Mouse (Mus musculus) lung, postnatal 0 days (tissue): ENCODE data around the gene Slamf7. TPM values are rescaled to one million over a fixed set of nuclear protein-coding genes. Genes with fewer than 3 reads are reported as not detected.
A peak's percentile ranks its signal among the peaks of the same experiment; 100 is the strongest.

Experiments used
- ATAC-seq: fragments of 200-750 bp; cut with Nextera tagmentation; 2 replicates; pipeline ENCODE4 v1.8.0; 2017; ENCODE audit warnings: moderate library complexity
- DNase-seq: peaks from one replicate; pipeline ENCODE4 v3.0.0-alpha.2; 2016; ENCODE audit warnings: low spot score
- H3K27ac ChIP-seq: fragments of 300-500 bp; sonication (generic); 2 replicates; pipeline ENCODE4 v1.5.1; 2014; ENCODE audit warnings: antibody characterized with exemption, mild to moderate bottlenecking, low read length, mixed read lengths
- H3K27me3 ChIP-seq: fragments of 300-500 bp; sonication (generic); replicated peaks from 2 replicates; pipeline ENCODE4 v1.6.1; 2014; ENCODE audit warnings: low read length, mixed read lengths; ENCODE audit not compliant: insufficient read depth
- H3K36me3 ChIP-seq: fragments of 300-500 bp; sonication (generic); 2 replicates; pipeline ENCODE4 v1.6.1; 2014; ENCODE audit warnings: low read length, mixed read lengths; ENCODE audit not compliant: insufficient read depth
- H3K4me1 ChIP-seq: fragments of 300-500 bp; sonication (generic); 2 replicates; pipeline ENCODE4 v1.6.1; 2014; ENCODE audit warnings: antibody characterized with exemption, low read depth, low read length, mixed read lengths; ENCODE audit not compliant: insufficient read depth
- H3K4me2 ChIP-seq: fragments of 300-500 bp; sonication (generic); replicated peaks from 2 replicates; pipeline ENCODE4 v1.6.1; 2014; ENCODE audit warnings: low read depth, mild to moderate bottlenecking, low read length, moderate library complexity, mixed read lengths
- H3K4me3 ChIP-seq: fragments of 300-500 bp; sonication (generic); 2 replicates; pipeline ENCODE4 v1.5.1; 2014; ENCODE audit warnings: low read depth, low read length
- H3K9ac ChIP-seq: fragments of 300-500 bp; sonication (generic); replicated peaks from 2 replicates; pipeline ENCODE4 v1.6.1; 2014; ENCODE audit warnings: low read depth, mild to moderate bottlenecking
- H3K9me3 ChIP-seq: fragments of 300-500 bp; sonication (generic); 2 replicates; pipeline ENCODE4 v1.6.1; 2016; ENCODE audit warnings: low read length, mixed read lengths
- CTCF ChIP-seq: IDR thresholded peaks from 2 replicates; pipeline ENCODE4 v1.5.1; 2016; ENCODE audit warnings: antibody characterized with exemption, mild to moderate bottlenecking
- EP300 ChIP-seq: IDR thresholded peaks from 2 replicates; pipeline ENCODE4 v1.6.1; 2016; ENCODE audit warnings: antibody characterized with exemption, mild to moderate bottlenecking, control low read depth
- WGBS: fragments of 180-500 bp; shearing (Covaris S2); extraction: QIAGEN DNeasy Blood & Tissue Kit; methylation state at CpG from one replicate; pipeline ENCODE4 v1.1.7; 2014; 5-methylcytosine and 5-hydroxymethylcytosine counted together
- polyA plus RNA-seq: library from polyadenylated mRNA; unstranded; fragments of >200 nt; fragmentation: Nextera tagmentation; extraction: Ambion mirVana; gene quantifications from 2 replicates; pipeline ENCODE4 v1.2.1, GENCODE M21; 2015

Gene Slamf7
- polyA plus RNA-seq, 1 experiment from 2014 or later = 0.56 TPM

DNA sequence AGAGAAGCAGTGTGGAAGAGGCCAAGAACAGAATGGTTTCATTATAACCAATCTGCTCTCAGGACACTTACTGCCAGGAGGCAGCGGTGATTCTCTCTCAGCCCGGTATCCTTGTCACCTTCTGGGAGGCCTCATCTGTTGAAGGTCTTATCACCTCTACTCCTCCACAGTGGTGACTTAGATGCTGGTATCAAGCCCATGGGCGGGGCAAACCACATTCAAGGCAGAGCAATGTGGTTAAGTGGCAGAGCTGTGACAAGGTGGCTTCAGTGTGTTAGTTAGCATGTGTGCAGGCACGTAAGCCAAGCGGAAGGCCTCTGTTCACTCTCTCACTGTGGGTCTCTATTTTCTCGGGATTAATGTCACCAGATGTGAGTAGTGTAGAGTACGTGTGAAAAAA, 9.2 kb downstream of the Slamf7 start:
- Histone ChIP-seq H3K27me3 (no peaks in the 10 kb centered on the region), H3K27ac (no peak overlapping the region), H3K36me3 (no peaks in the 10 kb centered on the region), H3K4me3 (no peak overlapping the region), H3K9ac (no peak overlapping the region), H3K4me1 (no peaks in the 10 kb centered on the region), H3K4me2 (no peak overlapping the region), H3K9me3 (no peaks in the 10 kb centered on the region)
- no peak for TF ChIP-seq EP300
- TF ChIP-seq CTCF = no peak
- ATAC-seq (no peak), DNase-seq (no peak)
- 73% methylated on average over 7 of the region's 7 CpGs for WGBS

DNA sequence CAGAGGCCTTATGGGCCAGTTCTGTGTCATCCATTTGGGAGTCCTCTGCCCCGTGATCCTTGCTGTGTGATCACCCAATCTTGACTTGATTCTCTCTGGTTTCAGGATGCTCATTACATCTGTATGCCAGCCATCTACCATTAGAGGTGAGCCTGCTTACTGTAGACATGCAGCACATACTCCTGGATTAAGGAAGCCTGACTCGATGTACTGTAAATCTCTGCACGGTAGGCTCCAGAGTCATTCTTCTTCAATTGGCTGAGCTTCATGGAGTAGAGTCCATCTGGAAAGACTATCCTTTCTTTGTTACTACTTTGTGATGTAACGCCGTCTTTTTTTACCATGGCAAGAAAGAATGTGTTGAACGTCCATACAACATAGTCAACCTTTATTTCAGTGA, 12.0 kb downstream of the Slamf7 start:
- TF ChIP-seq CTCF (no peak), EP300 (no peak)
- Histone ChIP-seq H3K27me3 (no peaks in the 10 kb centered on the region), H3K27ac (no peak overlapping the region), H3K4me2 (no peak overlapping the region), H3K9ac (no peak overlapping the region), H3K4me3 (no peak overlapping the region), H3K4me1 (no peaks in the 10 kb centered on the region), H3K36me3 (no peaks in the 10 kb centered on the region), H3K9me3 (no peaks in the 10 kb centered on the region)
- WGBS = 95% methylated on average over 6 of the region's 6 CpGs
- no peak for ATAC-seq
- DNase-seq = no peak

DNA sequence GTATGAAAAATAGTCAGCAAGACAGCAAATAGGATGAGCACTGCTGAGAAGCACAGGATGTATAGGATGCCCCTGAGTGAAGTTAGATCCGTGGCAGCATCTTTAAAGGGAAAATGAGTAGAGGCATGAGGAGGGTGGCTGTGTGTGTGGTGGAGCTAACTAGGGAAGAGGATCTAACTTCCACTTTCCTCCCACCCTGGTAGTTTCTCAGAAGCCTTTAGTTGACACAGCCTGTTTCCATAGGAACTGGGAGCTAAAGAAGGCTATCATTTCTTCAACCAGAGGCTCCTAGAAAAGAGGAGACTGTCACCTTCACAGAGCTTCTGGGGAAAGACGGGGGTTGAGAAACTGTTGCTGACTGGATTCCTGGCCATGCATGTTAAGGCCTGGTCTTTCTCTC, 14.1 kb downstream of the Slamf7 start:
- Histone ChIP-seq H3K9me3 (no peaks in the 10 kb centered on the region), H3K27ac (no peak overlapping the region), H3K4me3 (no peak overlapping the region), H3K27me3 (no peaks in the 10 kb centered on the region), H3K4me2 (no peak overlapping the region), H3K4me1 (no peaks in the 10 kb centered on the region), H3K9ac (no peak overlapping the region), H3K36me3 (no peaks in the 10 kb centered on the region)
- TF ChIP-seq CTCF (no peak), EP300 (no peak)
- DNase-seq = no peak
- 67% methylated on average over 2 of the region's 2 CpGs for WGBS
- ATAC-seq = no peak

DNA sequence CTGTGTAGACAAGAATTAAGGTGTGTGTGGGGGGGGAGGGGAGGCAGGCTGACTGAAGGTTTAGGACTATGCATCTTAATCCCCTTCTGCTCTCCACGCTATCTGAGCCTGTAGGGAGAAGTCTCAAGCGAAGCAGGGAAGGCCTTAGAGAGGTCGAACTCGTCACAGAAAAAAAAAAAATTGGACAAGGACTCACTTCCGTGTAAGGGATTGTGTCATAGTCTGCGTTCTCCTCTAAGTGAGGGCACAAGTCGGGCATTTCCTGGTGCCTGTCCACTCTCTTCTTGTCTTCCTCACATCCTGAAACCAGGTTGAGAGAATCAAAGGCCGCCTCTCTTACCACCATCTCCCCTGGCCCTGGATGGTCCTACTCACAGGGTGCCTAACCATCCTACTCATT, 15.7 kb downstream of the Slamf7 start:
- 75% methylated on average over 8 of the region's 8 CpGs for WGBS

DNA sequence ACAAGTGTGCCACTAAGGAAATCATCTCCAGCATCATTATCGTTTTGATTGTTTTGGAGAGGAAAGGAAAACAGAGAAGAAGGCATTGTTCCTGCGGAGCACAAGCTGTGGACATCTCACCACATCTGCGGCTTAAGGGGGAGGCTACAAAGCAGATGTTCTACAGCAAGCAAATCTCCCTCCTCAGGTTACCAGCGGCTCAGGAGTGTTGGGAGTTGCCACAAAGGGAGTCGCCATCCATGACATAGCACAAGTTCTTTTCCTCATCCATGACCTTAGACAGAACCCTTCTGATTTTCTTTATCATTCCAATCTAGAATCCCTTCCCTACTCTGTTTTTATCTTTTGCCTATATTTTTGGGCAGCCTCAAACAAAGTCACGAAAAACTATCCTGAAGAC, 17.1 kb downstream of the Slamf7 start:
- Histone ChIP-seq H3K9me3 (no peaks in the 10 kb centered on the region), H3K4me2 (no peak overlapping the region), H3K4me3 (no peak overlapping the region), H3K27ac (no peak overlapping the region), H3K4me1 (no peaks in the 10 kb centered on the region), H3K36me3 (no peaks in the 10 kb centered on the region), H3K9ac (no peak overlapping the region), H3K27me3 (no peaks in the 10 kb centered on the region)
- TF ChIP-seq CTCF (no peak), EP300 (no peak)
- no peak for ATAC-seq
- 39% methylated on average over 6 of the region's 6 CpGs for WGBS
- no peak for DNase-seq

More for the DNA sequence above, 15.7 kb downstream of the Slamf7 start:
- H3K36me3 ChIP-seq = no peaks in the 10 kb centered on the region
- TF ChIP-seq CTCF = no peak
- no peak for TF ChIP-seq EP300
- DNase-seq = peak; percentile 33
- H3K4me2 ChIP-seq = no peak overlapping the region
- H3K9ac ChIP-seq = no peak overlapping the region
- no peaks in the 10 kb centered on the region for H3K9me3 ChIP-seq
- H3K4me3 ChIP-seq = no peak overlapping the region
- H3K4me1 ChIP-seq = no peaks in the 10 kb centered on the region
- no peak overlapping the region for H3K27ac ChIP-seq
- no peak for ATAC-seq
- no peaks in the 10 kb centered on the region for H3K27me3 ChIP-seq

DNA sequence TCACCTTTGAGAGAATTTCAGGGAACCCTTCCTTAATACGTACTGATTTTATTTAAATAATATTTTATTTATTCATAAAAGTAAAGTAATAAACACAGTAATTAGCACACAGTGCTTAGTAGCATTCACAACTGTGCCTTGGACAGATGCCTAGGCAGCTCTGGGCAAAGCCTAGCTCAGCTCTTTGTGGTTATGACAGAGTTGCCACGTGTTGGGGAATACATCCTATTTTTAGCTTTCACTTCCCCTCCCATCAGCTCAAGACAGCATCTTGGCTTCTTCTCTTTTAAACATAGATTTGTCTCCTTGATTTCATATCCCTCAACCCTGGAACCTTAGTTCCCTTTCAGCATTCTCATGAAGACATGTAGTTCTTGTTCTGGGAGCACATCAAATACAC, 21.4 kb downstream of the Slamf7 start:
- Histone ChIP-seq H3K27ac (no peak overlapping the region), H3K9ac (no peak overlapping the region)

DNA sequence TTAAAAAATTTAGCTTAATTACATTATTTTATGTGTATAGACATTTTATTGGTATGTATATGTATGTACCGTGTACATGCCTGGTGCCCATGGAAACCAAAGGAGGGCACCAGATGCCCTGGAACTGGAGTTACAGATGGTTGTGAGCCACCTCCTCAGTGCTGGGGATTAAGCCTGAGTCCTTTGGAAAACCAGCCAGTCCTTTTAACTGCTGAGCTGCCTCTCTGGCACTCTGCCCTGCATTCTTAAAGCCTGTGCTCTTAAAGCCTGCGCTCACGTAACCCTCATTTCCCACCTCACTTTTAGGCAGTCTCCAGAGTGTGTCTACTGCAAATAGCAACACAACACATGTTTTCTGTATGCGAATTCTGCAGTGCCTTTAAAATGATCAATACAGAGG, 21.9 kb downstream of the Slamf7 start:
- H3K4me1 ChIP-seq = no peaks in the 10 kb centered on the region
- WGBS = 64% methylated on average over 4 of the region's 4 CpGs
- ATAC-seq (no peak), DNase-seq (no peak)
- H3K9ac ChIP-seq = no peak overlapping the region
- no peak overlapping the region for H3K4me3 ChIP-seq
- no peak overlapping the region for H3K4me2 ChIP-seq
- no peak overlapping the region for H3K27ac ChIP-seq
- TF ChIP-seq CTCF (no peak), EP300 (no peak)
- H3K9me3 ChIP-seq = no peaks in the 10 kb centered on the region
- H3K36me3 ChIP-seq = no peaks in the 10 kb centered on the region
- H3K27me3 ChIP-seq = no peaks in the 10 kb centered on the region

More for the DNA sequence above, 21.4 kb downstream of the Slamf7 start:
- no peaks in the 10 kb centered on the region for H3K27me3 ChIP-seq
- no peak overlapping the region for H3K4me2 ChIP-seq
- H3K4me1 ChIP-seq = no peaks in the 10 kb centered on the region
- 51% methylated on average over 2 of the region's 2 CpGs for whole genome bisulfite sequencing
- no peak for ATAC-seq
- TF ChIP-seq EP300 (no peak), CTCF (no peak)
- peak; percentile 52 for DNase-seq
- H3K9me3 ChIP-seq = no peaks in the 10 kb centered on the region
- H3K4me3 ChIP-seq = no peak overlapping the region
- H3K36me3 ChIP-seq = no peaks in the 10 kb centered on the region
